Mouse (Mus musculus) cortical plate, adult 2 months (tissue): ENCODE measurements around the gene Gng3.

Experiments
- CTCF ChIP-seq: fragments of 200-500 bp; IDR thresholded peaks from 2 replicates; pipeline ENCODE4 v1.5.1; 2011; ENCODE audit warnings: mild to moderate bottlenecking, control low read depth, low read length; ENCODE audit not compliant: insufficient read depth; ENCODE audit errors: extremely low read depth
- POLR2A ChIP-seq: fragments of 200-500 bp; IDR thresholded peaks from 2 replicates; pipeline ENCODE4 v1.6.1; 2011; ENCODE audit warnings: mild to moderate bottlenecking, low read length, control low read depth; ENCODE audit not compliant: insufficient read depth; ENCODE audit errors: extremely low read depth

DNA sequence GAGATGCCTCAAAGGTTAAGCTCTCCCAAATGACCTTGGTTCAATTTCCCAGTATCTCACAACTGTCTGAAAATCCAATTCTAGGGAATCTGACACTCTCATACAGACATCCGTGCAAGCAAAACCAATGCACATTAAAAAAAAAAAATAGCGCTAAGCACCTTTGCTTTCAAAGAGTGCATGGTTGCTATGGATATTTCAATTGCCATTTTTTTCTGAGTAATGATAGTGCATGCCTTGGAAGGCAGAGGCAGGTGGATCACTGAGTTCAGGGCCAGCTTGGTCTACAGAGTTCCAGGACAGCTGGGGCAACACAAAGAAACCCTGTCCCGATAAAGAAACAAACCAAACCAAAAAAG is 42.0 kb upstream of the Gng3 start:
- TF ChIP-seq POLR2A (no peak), CTCF (no peak)
